Mouse (Mus musculus) CD4-positive naive resting alpha-beta T cell, adult 76 days (primary cell): ENCODE measurements around the gene Vps37d. TPM values are rescaled to one million over a fixed set of nuclear protein-coding genes. Genes with fewer than 3 reads are reported as not detected.

Experiments
- total RNA-seq: library from RNA; stranded (reverse); gene quantifications from one replicate; pipeline ENCODE4 v1.2.4, GENCODE M21; 2023

Gene Vps37d
- not detected for total RNA-seq

GRCm38 (mm10) chr5:135077564-135078481 is at the start of gene Vps37d:
Vps37d (minus strand) TSS chr5:135078266.

GRCm38 (mm10) chr5:135089653-135090052 is 11.6 kb upstream of the Vps37d start, which contains the start of gene Mlxipl:
Mlxipl (plus strand) TSS chr5:135089890.

GRCm38 (mm10) chr5:135064909-135065446 is 13.1 kb downstream of the Vps37d start, which contains the start of gene Bud23:
Bud23 (minus strand) TSS chr5:135064959.

GRCm38 (mm10) chr5:135063629-135064381 is 14.3 kb downstream of the Vps37d start, which contains the start of gene Dnajc30:
Dnajc30 (plus strand) TSS chr5:135064202.

DNA sequence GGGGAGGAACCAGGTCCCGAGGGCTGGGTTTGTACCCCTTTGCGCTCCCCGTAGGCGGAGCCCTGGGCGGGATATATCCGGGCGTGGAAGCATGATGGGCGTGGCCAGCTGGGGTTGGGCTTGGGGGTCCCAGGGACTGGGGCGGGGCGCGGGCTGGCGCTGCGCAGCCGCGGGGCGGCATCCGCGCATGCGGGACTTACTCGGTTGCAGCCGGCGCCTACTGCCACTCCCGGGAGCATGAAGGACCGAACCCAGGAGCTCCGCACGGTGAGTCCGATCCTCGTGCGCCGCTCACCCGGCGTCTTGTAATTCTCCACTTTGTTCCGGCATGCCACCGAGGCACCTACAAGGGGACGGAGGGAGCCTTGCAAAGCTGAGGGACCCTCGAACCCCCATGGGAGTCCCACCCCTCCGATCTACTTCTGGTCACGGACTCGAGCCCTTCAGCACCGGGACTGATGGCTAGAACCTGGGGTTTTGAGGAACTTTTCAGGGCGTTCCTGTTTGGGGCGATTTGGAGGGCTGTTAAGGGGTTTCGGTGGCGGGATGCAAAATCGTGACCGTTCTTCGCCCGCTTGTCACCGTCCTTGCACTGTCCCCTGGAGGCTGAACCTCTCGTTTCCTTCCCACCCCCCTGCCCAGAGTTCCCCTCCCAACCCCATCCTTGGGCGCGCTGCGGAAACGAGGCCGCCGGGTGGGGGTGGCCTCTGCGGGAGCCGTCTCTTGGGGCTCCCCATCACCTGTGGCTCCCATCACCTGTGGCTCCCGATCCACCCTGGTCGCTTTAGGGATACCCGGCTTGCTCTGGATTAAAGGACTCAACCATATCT is 54.5 kb downstream of the Vps37d start, which contains the start of gene Stx1a:
Stx1a (plus strand) TSS at position 139 of the 830 bp plus-strand sequence.

Other genes starting within 250 kb of the Vps37d start
- not detected for gene Tmem270, start 171.5 kb downstream of the Vps37d start, total RNA-seq
- gene Cldn13, start 162.7 kb downstream of the Vps37d start, total RNA-seq, result not detected
- 13.4 TPM for gene Mettl27, start 145.9 kb downstream of the Vps37d start, total RNA-seq
- gene Cldn4, start 131.3 kb downstream of the Vps37d start, total RNA-seq, result not detected
- not detected for gene Cldn3, start 92.1 kb downstream of the Vps37d start, total RNA-seq
- 51.4 TPM for gene Abhd11, start 69.1 kb downstream of the Vps37d start, total RNA-seq
- gene Stx1a, start 54.8 kb downstream of the Vps37d start, total RNA-seq, result 45.3 TPM
- 17.9 TPM for gene Dnajc30, start 14.1 kb downstream of the Vps37d start, total RNA-seq
- 87.1 TPM for gene Bud23, start 13.3 kb downstream of the Vps37d start, total RNA-seq
- gene Mlxipl, start 11.6 kb upstream of the Vps37d start, total RNA-seq, result not detected
- gene Tbl2, start 71.4 kb upstream of the Vps37d start, total RNA-seq, result 10.0 TPM
- 79.5 TPM for gene Bcl7b, start 90.0 kb upstream of the Vps37d start, total RNA-seq
- gene Baz1b, start 109.0 kb upstream of the Vps37d start, total RNA-seq, result 89.3 TPM
- not detected for gene Fzd9, start 173.0 kb upstream of the Vps37d start, total RNA-seq